Mouse (Mus musculus) ES-Bruce4 (cell line): ENCODE measurements around the gene Dennd5a.

Experiments
- CTCF ChIP-seq: IDR thresholded peaks from one replicate; pipeline ENCODE4 v1.8.1; 2011; ENCODE audit warnings: low read depth, low read length
- EP300 ChIP-seq: IDR thresholded peaks from 2 replicates; pipeline ENCODE4 v1.6.1; 2011; ENCODE audit warnings: low read depth, low read length; ENCODE audit not compliant: insufficient read depth

- TF ChIP-seq CTCF: no peak
- TF ChIP-seq EP300: no peak
Measured at GRCm38 (mm10) chr7:109968924-109969450, 8.7 kb upstream of the Dennd5a start.
